Mouse (Mus musculus) brown adipose tissue, adult 24 weeks (tissue): Measurements from ENCODE around the gene N4bp3. TPM values are rescaled to one million over a fixed set of nuclear protein-coding genes. Genes with fewer than 3 reads are reported as not detected.
A peak's percentile ranks its signal among the peaks of the same experiment; 100 is the strongest.
"Not testable (repeated sequence)": the region's sequence is repeated elsewhere in the genome, so short reads cannot be mapped to it uniquely, and the experiment has no call there.

Source experiments
- H3K27ac ChIP-seq: fragments of 200-500 bp; replicated peaks from 2 replicates; pipeline ENCODE4 v1.5.1; 2012; ENCODE audit warnings: low read depth, mild to moderate bottlenecking, low read length
- H3K4me1 ChIP-seq: fragments of 200-500 bp; 2 replicates; pipeline ENCODE4 v1.6.1; 2012; ENCODE audit warnings: low read length, mixed read lengths; ENCODE audit not compliant: control insufficient read depth, insufficient read depth, insufficient read length
- H3K4me3 ChIP-seq: fragments of 200-500 bp; 2 replicates; pipeline ENCODE4 v1.5.1; 2012; ENCODE audit warnings: low read depth, mild to moderate bottlenecking, low read length, moderate library complexity; ENCODE audit not compliant: insufficient read depth
- polyA plus RNA-seq: library from polyadenylated mRNA; stranded (reverse); fragments of >200 nt; gene quantifications from 2 replicates; pipeline ENCODE4 v1.2.4, GENCODE M21; 2012; ENCODE audit not compliant: missing spikeins, insufficient read depth, insufficient read length

The N4bp3 gene
- 2.0 and 4.8 TPM in 2 replicates for polyA plus RNA-seq

DNA sequence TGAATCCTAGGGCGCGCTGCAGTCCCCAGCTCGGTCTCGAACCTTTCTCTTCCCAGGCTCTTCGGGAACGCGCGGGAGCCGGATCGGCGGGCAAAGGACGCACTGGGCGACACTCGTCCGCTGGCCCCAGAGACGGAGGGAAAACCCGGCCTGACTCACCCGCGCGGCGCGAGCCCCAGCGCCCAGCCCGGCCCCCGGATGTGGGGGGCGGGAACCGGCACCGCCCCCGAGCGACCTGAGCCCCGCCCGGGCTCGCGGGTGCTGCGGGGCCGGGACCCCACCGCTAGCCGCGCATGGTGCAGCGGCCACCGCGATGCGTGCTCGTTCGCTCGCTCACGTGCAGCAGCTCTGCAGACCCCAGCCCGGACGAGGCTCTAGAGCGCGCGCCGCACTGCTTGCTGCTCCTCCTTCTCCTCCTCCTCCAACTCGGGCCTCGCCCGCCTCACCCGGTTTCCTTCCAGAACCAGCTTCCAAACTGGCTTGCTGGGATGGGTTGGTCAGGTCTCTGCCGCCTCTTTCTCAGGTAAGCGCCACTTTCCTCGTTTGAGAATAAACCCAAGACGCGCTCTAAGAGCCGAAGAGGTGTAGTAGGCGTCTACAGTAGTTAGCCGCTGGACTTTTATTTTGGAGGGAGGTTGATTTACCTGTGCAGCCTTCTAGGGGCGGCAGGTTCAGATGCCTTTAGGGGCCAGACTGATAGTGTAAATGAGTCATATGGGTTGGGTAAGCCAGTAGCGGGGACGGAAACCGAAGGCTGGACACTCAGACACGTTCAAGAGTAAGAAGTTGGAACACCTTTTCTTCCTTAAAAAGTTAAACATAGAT is at the start of gene N4bp3, which contains the start of gene D930048N14Rik:
TSS of gene N4bp3 (minus strand) at position 152 of the 825 bp plus-strand sequence.
TSS of gene D930048N14Rik (plus strand) at position 264 of the 825 bp plus-strand sequence.
- peaks cover 5% of the 10 kb centered on the region for H3K4me1 ChIP-seq
- H3K4me3 ChIP-seq, result peak within 1 kb of the TSS; percentile 77
- H3K27ac ChIP-seq, result peak within 1 kb of the TSS; percentile 93

- H3K27ac ChIP-seq, result no peak overlapping the region
- H3K4me3 ChIP-seq, result no peak overlapping the region
- H3K4me1 ChIP-seq, result no peaks in the 10 kb centered on the region
Observed at GRCm38 (mm10) chr11:51694984-51695383, 44.3 kb upstream of the N4bp3 start.

DNA sequence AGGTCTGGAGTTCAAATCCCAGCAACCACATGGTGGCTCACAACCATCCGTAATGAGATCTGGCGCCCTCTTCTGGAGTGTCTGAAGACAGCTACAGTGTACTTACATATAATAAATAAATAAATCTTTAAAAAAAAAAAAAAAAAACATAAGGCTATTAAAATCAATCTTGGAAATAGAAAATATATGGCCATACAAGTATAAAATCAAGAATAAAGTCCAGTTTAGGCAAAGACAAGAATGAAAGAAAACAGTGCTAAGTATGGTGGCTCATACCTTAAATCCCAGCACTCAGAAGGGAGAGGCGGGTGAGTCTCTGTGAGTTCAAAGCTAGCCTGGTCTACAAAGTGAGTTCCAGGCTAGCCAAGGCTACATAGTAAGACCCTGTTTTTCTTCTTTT is 40.0 kb upstream of the N4bp3 start:
- not testable (repeated sequence) for H3K4me3 ChIP-seq, H3K4me1 ChIP-seq, H3K27ac ChIP-seq

DNA sequence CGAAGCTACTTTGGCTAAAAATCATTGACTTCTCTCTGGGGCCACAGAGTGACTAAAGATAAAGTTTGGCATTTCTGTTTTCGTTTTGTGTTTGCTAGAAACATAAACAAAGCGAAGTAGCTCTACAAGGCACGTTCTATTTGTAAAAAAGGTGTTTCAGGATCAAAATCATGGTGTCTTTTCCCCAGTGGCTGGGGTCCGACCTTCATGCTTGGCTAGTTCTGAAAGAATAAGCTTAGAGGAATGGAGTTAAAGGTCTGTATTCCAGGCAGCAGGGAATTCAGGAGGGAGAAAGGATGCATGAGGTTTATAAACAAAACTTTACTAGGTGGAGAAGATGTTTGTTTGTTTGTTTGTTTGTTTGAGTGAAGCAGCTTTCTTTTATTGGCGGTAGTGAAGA is 38.7 kb upstream of the N4bp3 start:
- Histone ChIP-seq H3K4me1 (no peaks in the 10 kb centered on the region), H3K4me3 (peak overlapping the region; percentile 47), H3K27ac (peak overlapping the region; percentile 33)

GRCm38 (mm10) chr11:51688330-51689328 is 38.0 kb upstream of the N4bp3 start, which contains the start of gene 0610009B22Rik:
Gene 0610009B22Rik, minus strand, starts transcription at chr11:51688874.
- Histone ChIP-seq H3K27ac (peak within 1 kb of the TSS; percentile 99), H3K4me1 (no peaks in the 10 kb centered on the region), H3K4me3 (peak within 1 kb of the TSS; percentile 77)

GRCm38 (mm10) chr11:51681976-51682374 is 31.3 kb upstream of the N4bp3 start:
- Histone ChIP-seq H3K4me3 (no peak overlapping the region), H3K27ac (no peak overlapping the region), H3K4me1 (no peaks in the 10 kb centered on the region)

GRCm38 (mm10) chr11:51681324-51681975 is 30.8 kb upstream of the N4bp3 start:
- no peak overlapping the region for H3K4me3 ChIP-seq
- no peaks in the 10 kb centered on the region for H3K4me1 ChIP-seq
- H3K27ac ChIP-seq, result no peak overlapping the region

GRCm38 (mm10) chr11:51679466-51679865 is 28.8 kb upstream of the N4bp3 start:
- Histone ChIP-seq H3K27ac (no peak overlapping the region), H3K4me3 (no peak overlapping the region), H3K4me1 (no peaks in the 10 kb centered on the region)

GRCm38 (mm10) chr11:51677737-51678418 is 27.2 kb upstream of the N4bp3 start:
- Histone ChIP-seq H3K4me3 (no peak overlapping the region), H3K27ac (no peak overlapping the region), H3K4me1 (no peaks in the 10 kb centered on the region)

DNA sequence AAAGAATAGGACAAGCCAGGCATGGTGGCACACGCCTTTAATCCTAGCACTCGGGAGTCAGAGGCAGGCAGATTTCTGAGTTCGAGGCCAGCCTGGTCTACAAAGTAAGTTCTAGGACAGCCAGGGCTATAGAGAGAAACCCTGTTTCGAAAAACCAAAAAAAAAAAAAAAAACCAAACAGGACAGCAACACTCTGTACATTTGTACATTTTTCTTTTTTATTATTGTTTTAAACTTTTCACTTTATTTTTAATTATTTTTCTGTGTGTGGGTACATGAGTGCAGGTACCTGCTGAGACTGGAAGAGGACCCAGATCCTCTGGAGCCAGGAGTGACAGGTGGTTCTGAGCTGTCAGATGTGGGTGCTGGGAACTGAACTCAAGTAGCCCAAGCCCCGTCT is 24.7 kb upstream of the N4bp3 start:
- H3K4me3 ChIP-seq, result no peak overlapping the region
- no peaks in the 10 kb centered on the region for H3K4me1 ChIP-seq
- H3K27ac ChIP-seq, result no peak overlapping the region

DNA sequence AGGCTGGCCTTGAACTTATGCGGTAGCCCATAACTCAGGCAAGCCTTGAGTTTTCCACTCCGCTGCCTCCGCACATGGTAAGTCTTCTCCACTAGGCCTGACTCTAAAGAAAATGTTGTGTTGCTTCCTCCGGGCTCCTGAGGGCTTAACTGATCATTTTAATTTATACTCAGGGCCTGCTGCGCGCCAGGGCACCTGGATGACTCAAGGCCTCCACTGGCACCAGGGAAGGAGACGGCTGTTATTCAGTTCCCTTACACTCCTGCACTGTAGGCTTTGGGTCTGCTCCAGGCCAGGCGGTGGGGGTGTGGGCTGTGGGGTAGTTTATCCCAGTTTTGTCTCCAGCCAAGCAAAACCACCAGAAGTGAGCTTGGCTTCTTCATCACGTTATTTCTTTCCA is 22.6 kb upstream of the N4bp3 start:
- Histone ChIP-seq H3K27ac (no peak overlapping the region), H3K4me1 (no peaks in the 10 kb centered on the region), H3K4me3 (no peak overlapping the region)

DNA sequence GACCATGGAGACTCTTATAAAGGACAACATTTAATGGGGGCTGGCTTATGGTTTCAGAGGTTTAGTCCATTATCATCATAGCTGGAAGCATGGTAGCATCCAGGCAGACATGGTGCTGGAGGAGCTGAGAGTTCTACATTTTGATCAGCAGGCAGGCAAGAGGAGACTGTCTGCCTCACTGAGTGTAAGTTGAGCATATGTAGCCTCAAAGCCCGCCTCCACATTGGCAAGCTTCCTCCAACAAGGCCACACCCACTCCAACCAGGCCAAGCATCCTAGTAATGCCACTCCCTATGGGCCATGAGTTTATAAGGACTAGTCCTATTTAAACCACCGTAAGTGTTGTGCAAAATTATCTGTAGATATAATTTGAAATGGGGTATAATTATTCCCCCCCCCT is 20.7 kb upstream of the N4bp3 start:
- H3K4me1 ChIP-seq, result no peaks in the 10 kb centered on the region
- no peak overlapping the region for H3K27ac ChIP-seq
- H3K4me3 ChIP-seq, result no peak overlapping the region

DNA sequence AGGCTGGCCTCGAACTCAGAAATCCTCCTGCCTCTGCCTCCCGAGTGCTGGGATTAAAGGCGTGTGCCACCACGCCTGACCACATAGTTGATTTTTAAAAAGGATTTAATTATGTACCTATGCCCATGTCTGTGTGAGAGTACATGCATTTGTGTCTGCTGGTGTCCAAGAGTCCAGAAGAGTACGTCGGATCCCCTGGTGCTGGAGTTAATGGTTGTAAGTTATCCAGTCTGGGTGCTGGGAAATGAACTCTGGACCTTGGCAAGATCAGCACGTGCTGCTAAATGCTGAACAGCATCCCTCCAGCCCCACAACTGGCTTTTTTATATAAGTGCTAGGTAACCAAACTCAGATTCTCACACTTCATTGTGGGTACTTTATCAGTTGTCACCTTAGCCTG is 20.2 kb upstream of the N4bp3 start:
- no peaks in the 10 kb centered on the region for H3K4me1 ChIP-seq
- H3K27ac ChIP-seq, result no peak overlapping the region
- H3K4me3 ChIP-seq, result no peak overlapping the region

GRCm38 (mm10) chr11:51664747-51665146 is 14.1 kb upstream of the N4bp3 start:
- not testable (repeated sequence) for H3K4me1 ChIP-seq, H3K4me3 ChIP-seq, H3K27ac ChIP-seq
